Mouse (Mus musculus): Measurements from ENCODE around the gene 4921524J17Rik.

The 4921524J17Rik gene

DNA sequence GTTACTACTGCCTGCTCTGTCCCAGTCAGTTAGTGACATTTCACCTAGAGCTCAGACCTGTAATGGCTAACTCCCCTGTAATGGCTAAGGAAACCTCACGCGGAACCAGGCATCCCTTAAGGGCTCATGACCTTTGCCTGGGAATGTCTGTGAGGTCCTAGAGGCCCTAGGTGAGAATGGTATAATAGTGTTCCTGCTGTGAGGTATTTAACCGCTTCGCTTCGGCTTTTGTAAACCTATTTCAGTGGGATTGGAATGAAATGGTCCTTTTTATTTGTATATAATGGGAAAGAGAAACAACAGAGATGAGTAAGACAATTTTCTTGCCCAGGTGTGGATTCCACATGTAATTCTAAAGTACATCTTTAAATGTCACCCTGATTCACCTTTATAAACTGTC is 8.9 kb upstream of the 4921524J17Rik start:
- DNase-seq (ENCODE audit: low spot score in 2 of 2): no peak

DNA sequence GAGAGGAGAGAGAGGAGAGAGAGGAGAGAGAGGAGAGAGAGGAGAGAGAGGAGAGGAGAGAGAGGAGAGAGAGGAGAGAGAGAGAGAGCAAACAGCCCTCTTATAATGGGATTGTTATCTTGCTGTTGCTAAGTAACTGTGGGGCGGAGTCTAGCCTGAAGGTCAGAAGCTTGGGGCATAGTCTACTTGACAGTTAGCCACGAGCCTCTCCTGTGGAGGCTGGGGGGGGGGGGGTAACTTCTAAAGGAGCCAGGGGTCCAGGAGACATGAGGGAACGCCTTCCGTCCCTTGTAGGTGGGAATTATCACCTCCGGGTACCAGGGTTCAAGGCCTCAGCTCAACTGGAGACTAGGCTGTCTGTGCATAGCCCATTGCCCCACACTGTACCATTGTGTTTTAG is 3.1 kb upstream of the 4921524J17Rik start:
- no peak for DNase-seq (ENCODE audit: low spot score in 2 of 2)

DNA sequence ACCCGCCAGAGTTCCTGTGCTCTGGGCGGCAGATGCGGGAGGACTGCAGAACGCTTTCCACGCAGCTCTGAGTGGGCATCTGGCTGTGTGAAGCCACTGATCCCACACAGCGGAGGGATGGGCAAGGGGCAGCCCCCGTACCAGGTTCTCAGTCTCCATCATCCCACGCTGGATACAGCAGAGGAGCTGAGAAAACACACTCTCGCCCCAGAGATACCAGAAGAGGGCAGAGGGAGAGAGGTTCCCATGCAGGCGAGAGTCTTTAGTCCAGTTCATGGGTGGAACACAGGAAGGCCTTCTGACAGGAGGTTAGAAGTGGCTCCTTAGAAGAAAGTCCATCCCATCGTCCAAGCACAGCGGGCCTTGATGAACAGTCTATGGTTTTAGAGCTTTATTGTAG is 2.2 kb upstream of the 4921524J17Rik start:
- DNase-seq (ENCODE audit: low spot score in 2 of 2): no peak

DNA sequence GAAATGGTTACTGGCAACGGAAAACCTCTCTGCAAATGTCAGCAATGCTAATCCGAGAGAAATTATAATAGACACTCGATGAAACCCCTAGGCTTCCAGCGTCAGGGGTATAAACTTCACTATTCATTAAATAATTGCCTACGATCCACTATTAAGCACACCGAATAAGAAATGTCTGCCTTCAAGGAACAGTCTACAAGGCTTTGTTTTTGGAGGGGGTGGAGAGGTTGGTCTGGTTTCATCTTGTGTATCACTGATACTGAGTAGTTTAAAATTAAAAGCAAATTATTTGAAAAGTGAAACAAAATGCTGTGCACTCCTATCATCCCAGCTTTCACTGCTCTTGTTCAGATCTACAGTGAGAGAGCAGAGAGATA is 372 bp upstream of the 4921524J17Rik start:
- DNase-seq (ENCODE audit: low spot score in 2 of 2): no peak

DNA sequence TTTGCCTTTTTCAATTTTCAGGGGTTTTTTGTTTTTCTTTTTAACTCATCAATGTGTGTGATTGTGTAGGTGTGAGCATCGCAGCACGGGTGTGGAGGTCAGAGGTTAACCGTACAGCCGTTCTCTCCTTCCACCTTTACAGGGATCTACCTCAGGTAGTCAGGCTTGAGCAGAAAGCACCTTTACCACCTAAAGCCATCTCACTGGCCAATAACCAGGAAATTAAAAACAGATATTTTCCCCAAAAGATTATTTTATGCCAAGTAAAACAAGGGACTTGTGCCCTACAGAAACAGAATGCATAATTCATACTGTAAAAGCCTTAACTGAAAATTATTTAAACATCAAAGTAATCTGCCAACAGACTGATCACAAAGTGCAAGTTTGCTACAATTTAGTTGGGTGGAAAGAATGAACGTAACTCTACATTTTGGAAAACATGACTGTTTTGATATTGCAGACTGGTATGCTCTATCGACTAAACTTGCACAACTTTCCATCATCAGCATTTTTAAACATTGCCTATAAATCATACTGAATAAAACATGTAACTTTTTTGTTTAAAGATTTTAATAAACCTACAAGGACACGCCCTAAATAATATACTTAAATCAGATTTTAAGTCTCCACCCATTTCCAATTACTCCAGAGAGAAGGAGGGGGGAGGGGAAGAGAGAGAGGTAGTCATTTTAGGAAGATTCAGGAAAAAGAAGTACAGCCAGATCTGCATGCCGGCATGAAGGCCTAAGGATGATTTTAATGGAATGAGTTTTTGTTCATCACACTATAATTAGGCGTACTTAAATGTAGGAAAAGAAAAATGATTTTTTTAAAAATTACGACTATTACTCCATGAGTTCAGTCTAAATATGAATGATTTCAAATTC is 1.1 kb downstream of the 4921524J17Rik start:
- DNase-seq (ENCODE audit: low spot score in 2 of 2): no peak

DNA sequence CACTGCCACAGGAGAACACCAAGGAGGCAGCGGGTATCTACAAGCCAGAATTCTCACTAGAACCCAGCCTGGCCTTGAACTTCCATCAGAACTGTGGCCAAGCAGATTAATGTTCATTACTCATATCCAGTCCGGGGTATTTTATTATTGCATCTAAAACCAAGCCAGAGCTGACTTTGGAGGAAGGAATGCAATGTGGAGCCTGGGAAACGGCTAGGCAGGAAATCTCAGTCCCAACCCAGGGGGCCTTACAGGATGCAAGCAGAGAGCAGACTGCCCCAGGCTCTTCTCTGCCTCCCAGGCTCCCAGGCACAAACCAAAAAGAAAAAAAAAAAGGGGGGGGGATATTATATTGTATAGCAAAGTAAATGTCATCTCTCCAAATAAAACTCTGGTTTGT is 1.8 kb downstream of the 4921524J17Rik start:
- no peak for DNase-seq (ENCODE audit: low spot score in 2 of 2)

DNA sequence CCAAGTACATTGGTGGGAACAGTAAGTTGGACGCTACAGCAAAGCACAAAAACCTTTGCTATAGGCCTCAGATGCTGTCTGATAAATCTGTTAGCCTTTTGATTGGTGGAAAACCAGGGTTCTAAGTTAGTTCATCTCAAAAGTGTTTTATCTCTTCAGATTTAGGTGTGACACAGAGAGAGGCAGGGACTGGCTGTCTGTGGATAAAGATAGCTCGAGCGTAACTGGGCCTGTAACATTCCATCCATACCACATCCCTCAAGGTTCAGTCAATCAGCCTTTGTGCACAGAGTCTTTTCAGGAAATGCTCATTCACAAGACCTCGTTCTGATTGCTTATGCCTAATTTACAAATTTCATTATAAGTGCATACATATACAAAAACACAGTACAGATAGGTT is 3.4 kb downstream of the 4921524J17Rik start:
- no peak for DNase-seq (ENCODE audit: low spot score in 2 of 2)

DNA sequence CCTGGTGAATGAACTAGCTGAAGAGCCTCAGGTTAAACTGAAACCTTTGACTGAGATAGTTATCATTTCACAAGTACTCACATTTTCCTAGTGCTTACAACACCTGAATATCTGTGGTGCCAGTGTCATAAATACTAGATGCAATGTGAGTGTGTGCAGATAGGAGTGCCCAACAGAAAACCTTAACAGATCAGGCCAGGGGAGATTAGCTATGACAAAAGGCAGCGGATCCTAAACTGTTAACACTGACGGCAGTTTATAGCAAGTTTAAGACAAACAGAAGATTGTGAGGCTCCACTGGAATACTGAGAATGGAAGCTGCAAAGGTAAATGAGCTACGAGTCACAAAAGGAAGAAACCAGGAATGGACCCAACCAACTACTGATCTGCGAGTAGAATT is 5.6 kb downstream of the 4921524J17Rik start:
- no peak for DNase-seq (ENCODE audit: low spot score in 2 of 2)

DNA sequence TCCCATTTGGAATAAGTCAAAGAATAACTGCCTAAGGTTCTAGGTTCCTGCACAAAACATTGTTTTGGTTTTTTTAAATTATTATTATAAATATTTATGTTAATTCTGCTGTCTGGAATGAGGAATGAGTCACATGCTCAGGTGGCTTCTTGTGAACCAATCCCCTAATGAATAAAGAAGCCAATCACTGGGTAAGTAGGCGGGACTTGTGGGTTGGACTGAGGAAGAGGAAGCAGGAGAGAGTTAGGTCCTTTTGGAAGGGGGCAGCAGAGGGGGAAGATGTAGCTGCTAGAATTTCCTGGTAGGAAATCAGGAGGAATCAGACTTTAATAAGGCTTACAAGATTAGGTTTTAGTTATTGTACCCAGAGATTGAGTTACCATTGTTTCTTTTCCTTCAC is 11.3 kb downstream of the 4921524J17Rik start:
- DNase-seq (ENCODE audit: low spot score in 2 of 2): no peak

DNA sequence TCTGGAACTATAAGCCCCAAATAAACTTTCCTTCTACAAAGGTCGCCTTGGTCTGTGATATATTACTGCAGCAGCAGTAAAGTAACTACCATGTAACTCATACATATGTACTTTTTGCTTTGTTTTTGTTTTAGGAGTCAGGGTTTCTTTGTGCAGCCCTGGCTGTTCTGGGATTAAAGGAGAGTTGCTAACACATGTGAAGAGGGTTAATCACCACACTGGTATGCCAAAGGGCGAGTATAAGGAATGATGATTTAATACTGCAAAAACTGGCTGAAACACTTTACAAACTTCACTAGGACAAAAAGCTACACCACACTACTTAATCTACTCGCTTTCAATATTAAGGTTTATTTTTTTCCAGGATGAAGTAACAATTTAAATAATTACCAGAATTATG is 24.1 kb downstream of the 4921524J17Rik start:
- DNase-seq (ENCODE audit: low spot score in 2 of 2): no peak

DNA sequence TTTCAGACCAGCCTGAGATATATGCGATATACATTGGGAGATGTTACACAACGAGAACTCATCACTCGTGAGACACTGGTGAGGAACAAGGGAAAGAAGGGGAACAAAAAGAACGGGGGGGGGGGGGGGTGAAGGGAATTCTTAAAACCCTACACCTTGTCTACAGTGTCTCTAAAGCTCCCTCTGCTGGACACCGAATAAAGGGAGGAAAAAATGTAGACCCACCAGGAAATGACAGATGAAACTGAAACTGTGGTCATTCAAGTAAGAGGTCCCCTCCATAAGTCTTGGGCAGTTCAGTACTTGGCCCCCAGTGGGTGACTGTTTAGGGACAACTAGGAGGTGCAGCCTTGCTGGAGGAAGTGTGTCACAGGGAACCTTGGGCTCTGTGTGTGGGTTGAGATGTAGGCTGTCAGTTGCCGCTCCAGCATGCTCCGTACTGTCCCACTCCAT is 24.6 kb downstream of the 4921524J17Rik start:
- DNase-seq (ENCODE audit: low spot score in 2 of 2): peak in 1 of 2 experiments; percentile 51

DNA sequence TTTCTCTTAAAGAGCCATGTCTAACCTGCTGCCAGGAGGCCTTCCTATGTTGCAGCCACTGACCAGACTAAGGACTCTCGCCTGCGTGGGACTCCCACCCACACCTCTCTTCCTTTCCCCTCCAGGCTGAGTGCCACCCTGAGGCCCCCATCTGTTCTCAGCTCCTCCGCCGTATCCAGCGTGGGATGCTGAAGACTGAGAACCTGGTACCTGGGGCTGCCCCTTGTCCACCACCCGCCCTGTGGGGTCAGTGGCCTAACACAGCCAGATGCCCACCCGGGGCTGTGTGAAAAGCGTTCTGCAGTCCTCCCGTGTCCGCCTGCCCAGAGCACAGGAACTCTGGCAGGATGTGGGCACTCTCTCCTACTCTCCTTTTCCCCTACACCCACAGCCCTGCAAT is 26.7 kb downstream of the 4921524J17Rik start:
- DNase-seq (ENCODE audit: low spot score in 2 of 2): no peak

DNA sequence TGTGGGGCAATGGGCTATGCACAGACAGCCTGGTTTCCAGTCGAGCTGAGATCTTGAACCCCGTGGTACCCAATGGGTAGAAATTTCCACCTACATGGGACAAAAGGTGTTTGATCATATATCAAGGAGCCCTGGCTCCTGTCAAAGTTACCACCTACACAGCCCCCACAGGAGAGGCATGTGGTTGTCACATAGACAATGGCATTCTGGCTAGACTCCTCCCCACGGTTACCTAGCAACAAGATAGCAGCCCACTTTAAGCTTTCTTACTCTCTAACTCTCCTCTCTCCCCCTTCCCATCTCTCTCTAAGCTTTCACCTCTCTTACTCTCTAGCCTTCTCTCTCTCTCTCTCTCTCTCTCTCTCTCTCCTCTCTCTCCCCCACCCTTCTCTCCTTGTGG is 27.2 kb downstream of the 4921524J17Rik start:
- DNase-seq (ENCODE audit: low spot score in 2 of 2): no peak

DNA sequence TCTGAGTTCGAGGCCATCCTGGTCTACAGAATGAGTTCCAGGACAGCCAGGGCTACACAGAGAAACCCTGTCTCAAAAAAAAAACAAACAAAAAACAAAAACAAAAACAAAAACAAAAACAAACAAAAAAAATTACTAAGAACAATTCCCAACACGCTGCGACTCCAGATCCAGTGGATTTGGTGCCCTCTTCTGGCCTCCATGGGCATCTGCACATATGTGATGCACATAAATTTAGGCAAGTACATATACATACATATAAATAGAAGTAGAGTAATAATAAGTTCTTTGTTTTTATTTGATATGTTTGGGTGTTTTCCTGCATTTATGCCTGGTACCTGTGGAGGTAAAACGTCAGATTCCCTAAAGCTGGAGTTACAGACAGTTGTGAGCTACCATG is 34.1 kb downstream of the 4921524J17Rik start:
- DNase-seq (ENCODE audit: low spot score in 2 of 2): no peak

DNA sequence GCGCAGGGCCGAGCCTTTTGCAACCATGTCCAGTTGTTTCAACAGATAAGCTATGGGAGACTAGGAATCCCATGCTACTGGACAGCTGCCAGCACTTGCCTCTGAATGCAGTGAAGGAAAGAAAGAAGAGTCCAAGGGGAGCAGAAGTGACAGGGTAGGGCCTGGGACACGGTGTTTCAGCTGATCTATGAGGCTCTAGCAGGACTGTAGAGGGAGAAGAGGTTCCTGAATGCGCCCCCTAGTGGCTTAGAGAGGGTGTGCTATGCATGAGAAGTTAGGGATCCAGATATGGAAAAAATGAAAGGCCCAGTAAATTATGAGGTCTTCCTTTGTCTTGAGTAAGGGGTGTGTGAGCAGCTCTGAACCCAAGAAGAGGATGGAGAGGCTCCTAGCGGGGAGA is 35.1 kb downstream of the 4921524J17Rik start:
- peak in 1 of 2 experiments; percentile 47 for DNase-seq (ENCODE audit: low spot score in 2 of 2)

DNA sequence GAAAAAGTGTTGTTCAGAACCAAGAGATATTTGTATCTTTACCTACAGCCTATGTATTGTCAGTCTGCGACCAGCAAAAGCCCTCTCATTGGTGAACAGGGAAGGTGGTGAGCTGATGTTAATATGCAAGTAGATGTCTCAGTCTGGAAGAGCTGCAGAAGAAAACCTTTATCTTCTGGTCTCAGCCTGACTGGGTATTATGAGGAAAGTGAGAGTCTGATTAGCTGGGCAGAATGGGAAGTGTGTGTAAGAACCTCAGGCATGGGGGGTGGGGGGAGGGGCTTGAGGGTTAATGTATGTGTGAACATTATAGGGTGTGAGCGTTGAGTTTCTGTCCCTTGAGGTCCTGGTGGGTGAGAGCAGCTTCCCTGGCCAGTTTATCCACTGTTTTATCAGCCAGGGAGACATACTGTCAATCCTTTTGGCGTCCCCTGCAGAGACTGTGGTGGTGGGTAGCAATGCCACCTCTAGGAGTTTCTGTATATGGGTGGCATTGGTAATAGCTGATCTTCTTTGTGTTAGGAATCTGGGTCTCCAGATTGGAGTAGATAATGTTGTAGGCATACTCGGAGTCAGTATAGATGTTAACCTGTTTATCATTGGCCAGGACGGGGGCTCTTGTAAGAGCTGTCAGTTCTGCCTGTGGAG is 36.1 kb downstream of the 4921524J17Rik start:
- DNase-seq (ENCODE audit: low spot score in 2 of 2): no peak

DNA sequence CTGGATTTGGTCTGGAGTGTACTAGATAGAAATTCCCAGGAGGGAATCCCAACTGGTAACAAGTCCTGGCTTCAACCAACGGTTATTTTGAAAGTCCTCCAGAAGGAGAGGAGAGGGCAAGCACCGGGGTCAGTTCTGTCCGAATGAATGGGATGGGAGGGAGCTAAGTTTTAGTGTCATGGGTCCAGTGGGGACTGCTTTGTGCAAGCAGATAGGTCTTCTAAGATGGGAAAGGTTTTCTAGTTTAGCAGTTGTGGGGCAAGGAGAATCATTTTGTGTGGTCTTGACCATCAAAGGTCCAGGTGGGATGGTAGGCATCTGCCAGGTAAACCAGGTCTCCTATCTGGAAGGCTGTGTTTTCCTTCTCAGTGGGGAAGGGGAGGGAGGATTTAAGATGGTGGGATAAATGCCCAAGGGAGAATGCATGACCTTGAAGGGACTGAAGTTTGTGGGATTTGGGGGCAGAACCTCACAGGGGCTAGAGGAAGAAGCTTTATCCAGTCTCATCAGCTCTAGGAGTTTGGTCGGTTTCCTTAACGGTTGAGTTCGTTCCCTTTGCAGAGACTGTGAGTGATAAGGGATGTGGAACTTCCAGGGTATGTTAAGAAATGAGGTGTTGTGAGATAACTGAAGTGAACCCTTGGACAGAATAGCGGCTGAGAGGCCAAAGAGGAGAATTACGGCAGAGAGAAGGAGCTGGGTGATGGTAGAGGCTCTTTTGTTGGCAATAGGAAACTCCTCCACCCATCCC is 36.8 kb downstream of the 4921524J17Rik start:
- DNase-seq (ENCODE audit: low spot score in 2 of 2): no peak

DNA sequence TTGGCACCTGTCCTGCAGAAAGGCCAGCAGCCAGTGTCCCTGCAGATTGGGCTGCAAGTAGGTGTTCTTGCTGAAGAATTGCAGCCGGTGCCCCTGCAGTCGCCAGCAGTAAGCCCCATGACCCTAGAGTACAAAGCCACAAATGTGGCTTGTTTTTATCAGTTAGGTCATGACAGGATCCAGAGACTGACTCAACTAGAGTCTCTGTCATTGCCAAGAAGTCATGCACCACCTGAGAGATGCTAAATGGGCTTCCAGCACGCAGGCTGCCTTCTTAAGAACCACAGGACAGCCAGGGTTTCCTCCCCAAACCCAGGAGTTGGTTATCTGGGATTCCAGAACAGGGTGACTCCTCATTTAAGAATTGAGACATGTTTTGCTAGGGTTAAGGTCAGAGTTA is 37.6 kb downstream of the 4921524J17Rik start:
- no peak for DNase-seq (ENCODE audit: low spot score in 2 of 2)

DNA sequence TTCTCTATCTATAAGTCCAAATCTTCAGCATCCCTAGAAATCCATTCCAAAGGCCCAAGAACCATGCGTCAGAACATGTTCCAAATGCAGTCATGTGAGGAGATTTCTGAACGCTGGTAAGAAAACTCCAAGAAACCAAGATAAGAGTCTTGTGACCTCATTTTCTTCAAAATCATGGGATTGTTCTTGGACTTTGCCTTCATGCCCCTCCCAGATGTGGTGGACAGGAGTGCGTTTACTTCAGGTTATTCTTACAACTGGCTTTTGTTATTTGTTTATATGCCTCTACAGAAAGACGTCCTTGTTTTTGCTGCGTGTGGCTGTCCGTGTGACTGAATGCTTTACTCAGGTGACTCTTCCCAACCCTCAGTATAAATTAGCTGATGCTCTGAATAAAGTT is 39.4 kb downstream of the 4921524J17Rik start:
- DNase-seq (ENCODE audit: low spot score in 2 of 2): no peak

DNA sequence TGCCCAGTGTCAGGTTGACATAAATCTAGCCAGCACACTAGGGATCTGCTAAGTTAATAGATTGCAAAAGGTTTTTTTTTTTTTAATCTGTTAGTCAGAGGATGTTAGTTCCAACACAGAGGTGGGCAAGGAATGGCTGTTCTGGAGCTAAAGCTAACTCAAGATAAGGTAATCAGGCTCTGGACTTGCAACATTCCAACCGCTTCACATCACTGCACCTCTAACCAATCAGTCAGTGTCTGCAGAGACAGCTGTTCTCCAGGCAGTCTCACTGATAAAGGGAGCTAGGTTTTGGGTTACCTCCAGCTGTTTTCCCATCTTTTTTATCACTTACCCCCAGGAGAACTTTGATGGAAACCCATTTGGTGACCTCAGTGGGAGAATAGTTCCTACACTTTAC is 41.2 kb downstream of the 4921524J17Rik start:
- DNase-seq (ENCODE audit: low spot score in 2 of 2): no peak

DNA sequence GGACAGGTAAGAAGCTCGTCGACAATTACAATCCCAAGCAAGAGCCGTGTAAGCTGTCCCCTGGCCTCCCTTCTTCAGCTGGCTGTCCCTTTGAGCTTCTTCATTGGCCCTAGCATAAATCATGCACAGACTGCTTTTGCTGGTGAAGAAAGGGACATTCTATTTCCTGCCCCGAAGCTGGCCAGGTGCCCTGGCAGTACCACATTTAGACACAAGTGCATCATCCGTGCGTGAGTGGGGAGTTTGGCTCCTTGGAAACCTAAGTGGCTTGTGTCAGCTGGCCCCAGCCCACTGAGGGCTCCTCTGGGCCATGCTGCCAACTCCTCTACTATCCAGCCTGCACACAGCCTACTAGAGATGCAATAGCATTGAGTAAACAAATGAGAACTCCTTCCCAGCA is 46.4 kb downstream of the 4921524J17Rik start, which contains the start of gene Mylk3:
Mylk3 (minus strand) TSS at position 141 of the 400 bp plus-strand sequence.
- DNase-seq (ENCODE audit: low spot score in 2 of 2): peak in 1 of 2 experiments; percentile 26

DNA sequence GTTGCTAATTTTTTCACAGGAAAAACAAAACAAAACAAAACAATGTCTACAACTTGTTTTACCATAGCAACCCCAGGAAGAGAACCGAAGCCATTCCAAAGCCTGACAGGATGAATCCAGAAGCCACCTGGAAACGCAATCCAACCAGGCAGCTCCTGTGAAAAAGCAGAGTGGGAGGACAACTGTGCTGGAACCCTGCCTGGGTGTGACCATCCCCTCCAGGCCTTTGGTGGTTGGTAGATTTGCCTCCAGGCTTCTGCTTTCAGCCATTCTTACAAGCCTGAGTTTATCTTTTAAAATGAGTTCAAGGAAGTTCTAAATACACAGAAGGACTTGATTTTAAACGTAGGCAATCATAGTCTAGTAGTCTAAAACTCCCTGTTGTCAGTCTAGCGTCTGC is 50.7 kb downstream of the 4921524J17Rik start:
- peak in 1 of 2 experiments; percentile 13 for DNase-seq (ENCODE audit: low spot score in 2 of 2)

Measured in left cerebral cortex, adult 9 months (tissue).